Mouse (Mus musculus) ES-E14 (cell line): ENCODE measurements at regions not wholly inside any gene's neighbourhood (a gene's known extent, or its start where the extent isn't known, plus 50 kb on each side); places are given as distances from the start of the nearest gene placed in this dataset.

ENCODE experiments used
- CHD2 ChIP-seq: IDR thresholded peaks from 2 replicates; pipeline ENCODE4 v1.6.1; 2014; ENCODE audit warnings: mild to moderate bottlenecking, low read depth, low read length, inconsistent platforms
- MAFK ChIP-seq: IDR thresholded peaks from 2 replicates; pipeline ENCODE4 v1.6.1; 2014; ENCODE audit warnings: mild to moderate bottlenecking, low read depth, low read length, inconsistent platforms; ENCODE audit not compliant: insufficient read depth

GRCm38 (mm10) chr13:71460097-71460496 is 503.4 kb downstream of the Irx1 start:
- TF ChIP-seq MAFK, result no peak
- TF ChIP-seq CHD2, result no peak
